Mouse (Mus musculus) embryonic facial prominence, embryonic 15.5 days (tissue): ENCODE measurements around the gene Anxa5. TPM values are rescaled to one million over a fixed set of nuclear protein-coding genes. Genes with fewer than 3 reads are reported as not detected.
A peak's percentile ranks its signal among the peaks of the same experiment; 100 is the strongest.

Source experiments
- ATAC-seq: fragments of 200-750 bp; cut with Nextera tagmentation; 2 replicates; pipeline ENCODE4 v1.8.0; 2017; ENCODE audit warnings: low read depth, moderate TSS enrichment; ENCODE audit not compliant: insufficient number of reproducible peaks, low FRiP score, low TSS enrichment
- H3K27ac ChIP-seq: fragments of 300-500 bp; sonication (generic); replicated peaks from 2 replicates; pipeline ENCODE4 v1.5.1; 2015; ENCODE audit warnings: mild to moderate bottlenecking, inconsistent platforms
- H3K27me3 ChIP-seq: fragments of 300-500 bp; sonication (generic); 2 replicates; pipeline ENCODE4 v1.6.1; 2015; ENCODE audit warnings: inconsistent platforms
- H3K36me3 ChIP-seq: fragments of 300-500 bp; sonication (generic); 2 replicates; pipeline ENCODE4 v1.6.1; 2015; ENCODE audit warnings: mild to moderate bottlenecking, inconsistent platforms
- H3K4me1 ChIP-seq: fragments of 300-500 bp; sonication (generic); 2 replicates; pipeline ENCODE4 v1.6.1; 2015; ENCODE audit warnings: inconsistent platforms
- H3K4me2 ChIP-seq: fragments of 300-500 bp; sonication (generic); replicated peaks from 2 replicates; pipeline ENCODE4 v1.6.1; 2015; ENCODE audit warnings: mild to moderate bottlenecking, inconsistent platforms
- H3K4me3 ChIP-seq: fragments of 300-500 bp; sonication (generic); replicated peaks from 2 replicates; pipeline ENCODE4 v1.5.1; 2015; ENCODE audit warnings: mild to moderate bottlenecking, inconsistent platforms
- H3K9ac ChIP-seq: fragments of 300-500 bp; sonication (generic); 2 replicates; pipeline ENCODE4 v1.6.1; 2015; ENCODE audit warnings: inconsistent platforms
- H3K9me3 ChIP-seq: fragments of 300-500 bp; sonication (generic); replicated peaks from 2 replicates; pipeline ENCODE4 v1.6.1; 2016; ENCODE audit warnings: inconsistent platforms
- WGBS: fragments of 180-500 bp; shearing (Covaris S2); methylation state at CpG from one replicate; pipeline ENCODE4 v1.1.7; 2015; 5-methylcytosine and 5-hydroxymethylcytosine counted together
- polyA plus RNA-seq: library from polyadenylated mRNA; unstranded; fragments of >200 nt; fragmentation: Nextera tagmentation; extraction: Ambion mirVana; gene quantifications from 2 replicates; pipeline ENCODE4 v1.2.1, GENCODE M21; 2015

Anxa5 gene
- polyA plus RNA-seq, 1 experiment from 2014 or later: 530 TPM

DNA sequence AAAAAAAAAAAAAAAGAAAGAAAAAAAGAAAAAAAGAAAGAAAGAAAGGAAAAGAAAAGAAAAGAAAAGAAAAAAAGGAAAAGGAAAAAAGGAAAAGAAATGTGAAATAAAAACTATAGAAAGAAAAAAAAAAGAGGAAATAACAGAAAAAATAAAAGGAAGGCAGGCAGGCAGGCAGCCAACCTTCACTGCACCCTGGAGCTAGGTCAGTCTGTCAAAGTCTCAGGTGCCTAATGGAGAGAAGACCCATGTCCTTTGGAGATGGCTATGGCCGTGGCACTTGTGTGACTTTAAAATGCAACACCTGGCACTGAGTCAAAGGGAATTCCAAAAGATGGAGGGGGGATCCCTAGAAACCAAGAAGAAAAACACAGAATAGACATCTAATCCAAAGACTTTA is 12.7 kb upstream of the Anxa5 start:
- H3K9me3 ChIP-seq: no peaks in the 10 kb centered on the region
- WGBS: 65% methylated on average over 1 of the region's 1 CpGs

DNA sequence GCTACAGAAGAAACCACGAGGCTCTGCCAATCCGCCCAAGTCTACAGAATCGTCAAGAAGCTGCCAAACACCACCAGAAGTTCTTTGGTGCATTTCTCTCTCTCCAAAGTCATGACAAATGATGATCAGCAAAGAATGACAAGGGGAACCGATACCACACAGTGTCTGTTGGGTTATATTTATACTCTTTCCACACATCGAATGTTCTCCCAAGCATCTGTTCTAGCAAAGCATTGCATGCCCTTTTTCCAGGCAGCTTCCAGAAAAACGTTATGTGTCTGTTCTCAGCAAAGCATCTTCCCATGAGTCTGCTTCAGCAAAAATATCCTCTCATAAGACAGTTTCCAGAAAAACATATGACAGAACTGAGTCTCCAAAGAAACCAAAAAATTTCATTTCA is 11.2 kb upstream of the Anxa5 start:
- H3K4me1 ChIP-seq: peaks cover 11% of the 10 kb centered on the region
- no peaks in the 10 kb centered on the region for H3K36me3 ChIP-seq
- no peak overlapping the region for H3K4me3 ChIP-seq
- ATAC-seq: no peak
- H3K9me3 ChIP-seq: no peaks in the 10 kb centered on the region
- 82% methylated on average over 6 of the region's 6 CpGs for WGBS
- no peak overlapping the region for H3K9ac ChIP-seq
- no peak overlapping the region for H3K4me2 ChIP-seq
- H3K27me3 ChIP-seq: no peaks in the 10 kb centered on the region
- no peak overlapping the region for H3K27ac ChIP-seq

More for the DNA sequence above, 12.7 kb upstream of the Anxa5 start:
- no peak overlapping the region for H3K4me2 ChIP-seq
- no peak overlapping the region for H3K9ac ChIP-seq
- ATAC-seq: no peak
- H3K27ac ChIP-seq: no peak overlapping the region
- no peaks in the 10 kb centered on the region for H3K27me3 ChIP-seq
- H3K36me3 ChIP-seq: no peaks in the 10 kb centered on the region
- H3K4me1 ChIP-seq: peaks cover 9% of the 10 kb centered on the region
- H3K4me3 ChIP-seq: no peak overlapping the region

DNA sequence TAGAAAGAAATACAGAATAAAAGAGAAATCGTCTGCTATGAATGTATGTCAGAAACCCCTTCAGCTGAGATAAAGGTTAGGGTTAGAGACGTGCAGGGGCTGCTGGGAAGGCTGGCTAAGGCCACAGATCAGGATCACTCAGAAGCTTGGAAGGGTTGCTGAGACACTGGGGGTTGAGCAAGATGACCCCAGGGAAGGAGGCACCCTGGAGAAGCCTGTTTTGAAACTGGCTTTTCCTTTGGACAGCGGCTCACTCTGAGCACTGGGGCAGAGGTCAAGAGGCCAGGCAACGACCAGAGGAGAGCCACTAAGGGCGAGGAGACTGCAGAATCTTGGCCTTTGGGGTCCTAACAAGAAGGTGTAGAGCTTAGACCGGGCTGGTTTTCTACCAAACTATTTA is 10.5 kb upstream of the Anxa5 start:
- Histone ChIP-seq H3K4me3 (no peak overlapping the region), H3K27ac (no peak overlapping the region), H3K27me3 (no peaks in the 10 kb centered on the region), H3K36me3 (no peaks in the 10 kb centered on the region), H3K9me3 (no peaks in the 10 kb centered on the region), H3K4me1 (peaks cover 16% of the 10 kb centered on the region), H3K9ac (no peak overlapping the region), H3K4me2 (no peak overlapping the region)
- 53% methylated on average over 6 of the region's 6 CpGs for WGBS
- no peak for ATAC-seq

DNA sequence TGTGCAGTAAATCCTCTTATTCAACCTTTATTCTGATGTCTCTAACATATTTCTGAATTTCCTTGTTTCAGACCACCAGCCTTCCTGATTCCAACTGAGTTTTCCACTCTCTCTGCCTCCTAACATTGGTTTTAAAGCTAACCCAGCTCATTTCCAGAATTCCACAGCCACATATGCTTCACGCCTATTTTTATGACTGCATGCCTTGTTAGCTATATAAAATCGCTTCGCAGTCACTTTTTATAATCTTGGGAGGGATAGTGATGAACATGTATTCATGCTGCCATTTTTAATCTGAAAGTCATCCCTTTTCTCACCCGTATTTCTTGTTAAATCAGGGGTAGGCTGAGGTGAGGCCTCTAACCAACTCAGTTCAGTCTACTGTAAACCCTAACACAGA is 8.6 kb upstream of the Anxa5 start:
- H3K27ac ChIP-seq: no peak overlapping the region
- ATAC-seq: no peak
- H3K27me3 ChIP-seq: no peaks in the 10 kb centered on the region
- H3K9ac ChIP-seq: no peak overlapping the region
- no peak overlapping the region for H3K4me2 ChIP-seq
- 72% methylated on average over 4 of the region's 4 CpGs for WGBS
- no peak overlapping the region for H3K4me3 ChIP-seq
- no peaks in the 10 kb centered on the region for H3K9me3 ChIP-seq
- no peaks in the 10 kb centered on the region for H3K36me3 ChIP-seq
- H3K4me1 ChIP-seq: peaks cover 21% of the 10 kb centered on the region

DNA sequence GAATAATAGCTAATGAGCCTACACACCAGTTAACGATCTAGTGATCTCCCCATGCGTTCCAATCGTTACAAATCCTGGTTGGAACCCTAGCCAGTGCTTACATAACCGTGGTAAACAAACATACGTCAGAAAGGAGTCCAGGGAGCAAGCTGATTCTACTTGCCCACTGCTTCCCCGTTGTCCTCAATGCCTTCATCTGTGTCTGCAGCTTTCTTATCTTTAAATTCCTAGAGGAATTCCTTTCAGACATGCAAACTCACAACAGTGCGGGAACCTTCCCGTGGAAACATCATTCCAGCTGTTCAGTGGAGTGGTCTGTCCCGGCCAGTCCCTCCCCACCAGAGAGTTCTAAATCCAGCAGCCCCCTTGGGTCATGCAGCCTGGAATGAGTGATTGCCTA is 7.2 kb upstream of the Anxa5 start:
- peaks cover 21% of the 10 kb centered on the region for H3K4me1 ChIP-seq
- H3K27ac ChIP-seq: peak overlapping the region; percentile 22; the same call in 1 of the 2 replicates
- WGBS: 23% methylated on average over 9 of the region's 9 CpGs
- no peaks in the 10 kb centered on the region for H3K27me3 ChIP-seq
- no peak overlapping the region for H3K4me3 ChIP-seq
- no peaks in the 10 kb centered on the region for H3K36me3 ChIP-seq
- no peak overlapping the region for H3K9ac ChIP-seq
- ATAC-seq: no peak
- H3K9me3 ChIP-seq: no peaks in the 10 kb centered on the region
- no peak overlapping the region for H3K4me2 ChIP-seq

DNA sequence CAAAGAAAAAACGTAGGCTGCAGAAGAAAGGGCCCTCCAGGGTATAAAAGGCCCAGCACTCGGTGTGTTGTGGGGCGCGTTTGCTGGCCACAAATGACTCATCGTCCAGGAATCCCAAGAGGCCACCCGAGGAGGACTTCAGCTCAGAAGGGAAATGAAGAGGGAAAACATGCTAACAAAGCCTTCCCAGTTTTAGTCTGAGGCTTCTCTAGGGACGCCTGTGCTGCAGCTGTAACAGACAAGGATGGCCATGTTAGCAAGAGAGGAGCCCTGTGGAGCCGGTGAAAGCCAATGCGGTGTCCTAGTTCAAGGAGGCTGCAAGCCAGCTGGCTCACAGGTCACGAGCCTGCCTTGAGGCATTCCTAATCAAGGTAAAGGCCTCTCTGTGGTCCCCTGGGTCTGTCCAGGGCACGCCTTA is 6.1 kb upstream of the Anxa5 start:
- Histone ChIP-seq H3K4me1 (peaks cover 28% of the 10 kb centered on the region), H3K36me3 (no peaks in the 10 kb centered on the region), H3K4me3 (no peak overlapping the region), H3K4me2 (peak overlapping the region; percentile 33), H3K9ac (no peak overlapping the region), H3K27ac (peak overlapping the region; percentile 91), H3K27me3 (no peaks in the 10 kb centered on the region), H3K9me3 (no peaks in the 10 kb centered on the region)
- peak; percentile 79 for ATAC-seq
- WGBS: 5% methylated on average over 11 of the region's 11 CpGs

DNA sequence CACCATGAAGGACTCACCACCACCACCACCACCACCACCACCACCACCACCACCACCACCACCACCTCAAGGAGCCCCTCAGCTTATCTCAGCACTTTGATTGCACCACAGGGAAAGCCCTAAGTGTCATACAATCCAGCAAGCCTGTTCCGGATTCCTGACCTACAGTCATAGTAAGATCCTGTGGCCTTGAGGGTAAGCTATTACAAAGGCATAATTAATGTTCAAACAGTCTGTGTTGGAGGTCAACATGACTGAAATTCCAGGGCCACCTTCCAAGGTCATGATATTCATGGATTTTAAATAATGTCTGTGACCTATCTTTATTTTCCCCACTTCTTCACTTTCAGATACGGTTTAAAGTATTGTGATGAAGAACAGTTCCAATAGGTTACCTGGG is 4.8 kb upstream of the Anxa5 start:
- ATAC-seq: no peak
- Histone ChIP-seq H3K4me2 (no peak overlapping the region), H3K36me3 (no peaks in the 10 kb centered on the region), H3K9ac (no peak overlapping the region), H3K4me1 (peaks cover 33% of the 10 kb centered on the region), H3K4me3 (no peak overlapping the region), H3K9me3 (no peaks in the 10 kb centered on the region), H3K27ac (0 out of 2 replicates have a peak overlapping the region, but pooled peaks have one; percentile 59), H3K27me3 (no peaks in the 10 kb centered on the region)
- WGBS: 84% methylated on average over 2 of the region's 2 CpGs

DNA sequence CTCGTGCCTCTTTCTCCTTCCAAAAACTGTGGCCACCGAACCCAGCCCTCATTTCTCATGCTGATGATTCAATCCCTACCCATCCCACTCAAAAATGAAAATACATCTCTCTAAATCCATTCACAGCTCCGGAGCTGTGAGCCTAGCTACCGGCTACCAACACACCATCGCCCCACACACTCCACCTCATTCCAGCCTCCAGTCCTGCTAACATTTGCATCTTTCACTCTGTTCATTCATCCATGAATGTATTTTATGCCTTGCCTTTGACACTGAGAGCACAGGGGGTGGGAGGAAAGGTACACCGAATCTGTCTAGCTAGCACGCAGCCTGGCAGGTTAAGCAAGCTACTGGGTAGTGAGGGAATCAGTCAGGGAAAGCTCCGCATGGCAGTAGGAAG is 3.1 kb upstream of the Anxa5 start:
- Histone ChIP-seq H3K27ac (no peak overlapping the region), H3K9ac (no peak overlapping the region), H3K36me3 (no peaks in the 10 kb centered on the region), H3K9me3 (no peaks in the 10 kb centered on the region), H3K4me1 (peaks cover 37% of the 10 kb centered on the region), H3K4me3 (no peak overlapping the region), H3K27me3 (no peaks in the 10 kb centered on the region), H3K4me2 (no peak overlapping the region)
- WGBS: 79% methylated on average over 8 of the region's 8 CpGs
- ATAC-seq: no peak

DNA sequence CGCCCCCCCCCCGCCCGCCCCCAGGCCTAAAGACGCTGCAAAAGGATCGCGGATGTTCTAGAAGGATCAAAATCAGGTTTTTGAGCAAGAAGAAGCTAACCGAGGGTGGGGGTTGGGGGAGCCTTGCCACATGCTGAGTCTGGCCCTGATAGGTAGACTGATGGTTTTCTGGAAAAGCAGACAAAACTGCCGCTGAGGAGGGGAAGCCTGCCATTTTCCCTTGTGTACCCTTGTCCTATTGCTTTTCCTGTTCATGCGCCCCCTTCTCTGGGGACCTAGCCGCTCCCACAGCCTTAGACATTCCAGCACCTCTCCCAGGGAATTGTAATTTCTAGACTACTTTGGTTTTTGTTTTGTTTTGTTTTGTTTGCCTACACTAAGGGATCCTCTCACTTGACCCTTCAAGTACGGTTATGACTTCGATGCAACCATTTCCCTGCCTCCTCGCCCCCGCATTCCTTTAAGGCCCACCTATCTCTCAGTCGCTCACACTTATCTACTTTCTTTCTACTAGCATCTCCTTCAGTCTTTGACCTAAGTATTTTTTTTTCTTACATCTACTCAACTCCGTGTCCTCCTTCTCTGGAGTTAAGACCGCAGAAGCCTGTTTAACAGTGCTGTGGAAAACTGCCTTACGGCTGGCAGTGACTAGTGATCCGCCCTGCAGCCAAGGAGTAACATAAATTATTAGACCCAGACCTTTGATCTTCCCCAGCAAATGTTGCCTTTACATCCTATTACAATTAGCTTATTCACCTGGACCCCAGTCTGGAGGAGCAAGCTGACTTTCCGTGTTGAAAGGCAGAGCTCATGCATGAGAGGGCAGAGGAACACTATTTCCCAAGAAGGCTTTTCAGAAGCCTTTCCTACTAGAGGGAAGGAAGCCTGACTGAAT is 814 bp upstream of the Anxa5 start:
- ATAC-seq: no peak
- H3K27ac ChIP-seq: peak overlapping the region; percentile 96
- peak overlapping the region; percentile 81 for H3K4me3 ChIP-seq
- peaks cover 31% of the 10 kb centered on the region for H3K4me1 ChIP-seq
- peak overlapping the region; percentile 63 for H3K4me2 ChIP-seq
- no peaks in the 10 kb centered on the region for H3K27me3 ChIP-seq
- H3K36me3 ChIP-seq: no peaks in the 10 kb centered on the region
- H3K9me3 ChIP-seq: no peaks in the 10 kb centered on the region
- WGBS: 27% methylated on average over 20 of the region's 20 CpGs
- H3K9ac ChIP-seq: peak overlapping the region; percentile 55

DNA sequence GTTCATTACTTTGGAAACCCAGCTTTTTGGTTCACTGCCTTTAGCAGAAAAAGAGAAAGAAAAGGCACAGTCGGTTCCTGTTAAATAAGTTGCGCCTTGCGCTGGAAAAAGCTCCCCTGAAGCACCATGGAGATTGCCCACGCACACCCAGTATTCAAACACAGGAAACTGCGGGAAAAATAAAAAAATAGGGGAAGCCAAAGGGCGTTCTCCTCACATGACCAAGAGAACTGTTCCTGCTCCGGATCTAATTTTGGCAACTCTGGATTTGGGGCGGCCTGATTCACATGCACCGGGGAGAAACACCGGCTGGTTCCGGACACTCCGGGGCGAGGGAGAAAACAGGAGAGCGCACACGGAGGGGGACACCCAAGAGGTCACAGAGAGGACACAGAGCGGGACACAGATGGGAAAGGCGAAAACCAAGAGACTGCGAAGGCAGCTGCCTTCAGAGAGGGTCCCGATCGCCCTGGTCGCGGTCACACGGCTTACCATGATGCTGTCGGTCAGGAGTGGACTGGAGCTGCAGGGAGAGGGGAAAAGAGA is 683 bp downstream of the Anxa5 start:
- WGBS: under 1% methylated on average over 24 of the region's 24 CpGs
- Histone ChIP-seq H3K9ac (peak overlapping the region; percentile 84), H3K36me3 (no peaks in the 10 kb centered on the region), H3K4me3 (peak overlapping the region; percentile 81), H3K27ac (peak overlapping the region; percentile 96), H3K4me2 (peak overlapping the region; percentile 63), H3K27me3 (no peaks in the 10 kb centered on the region), H3K9me3 (no peaks in the 10 kb centered on the region), H3K4me1 (peaks cover 39% of the 10 kb centered on the region)
- peak; percentile 16; the same call in 1 of the 2 replicates for ATAC-seq

DNA sequence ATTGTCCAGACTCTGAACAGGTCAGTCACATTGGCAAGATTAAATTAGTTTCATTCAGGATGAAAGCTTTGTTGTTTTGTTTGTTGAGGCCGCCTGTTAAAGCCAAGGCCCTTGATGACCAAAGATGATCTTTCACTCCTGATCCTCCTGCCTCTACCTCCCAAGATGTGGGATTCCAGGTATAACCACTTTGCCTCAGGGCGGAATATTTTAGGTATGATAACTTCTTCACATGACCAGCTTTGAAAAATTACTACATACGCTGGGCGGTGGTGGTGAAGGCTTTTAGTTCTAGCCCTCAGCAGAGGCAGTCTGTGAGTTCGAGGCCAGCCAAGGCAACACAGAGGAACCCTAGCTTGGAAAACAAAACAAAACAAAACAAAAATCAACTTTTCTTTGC is 1.3 kb downstream of the Anxa5 start:
- 0 out of 2 replicates have a peak overlapping the region, but pooled peaks have one; percentile 84 for H3K9ac ChIP-seq
- 63% methylated on average over 5 of the region's 5 CpGs for WGBS

More for the DNA sequence above, 1.3 kb downstream of the Anxa5 start:
- peak overlapping the region; percentile 96 for H3K27ac ChIP-seq
- no peaks in the 10 kb centered on the region for H3K27me3 ChIP-seq
- H3K4me1 ChIP-seq: peaks cover 39% of the 10 kb centered on the region
- no peak for ATAC-seq
- H3K4me3 ChIP-seq: peak overlapping the region; percentile 81
- peak overlapping the region; percentile 63 for H3K4me2 ChIP-seq
- H3K36me3 ChIP-seq: no peaks in the 10 kb centered on the region
- H3K9me3 ChIP-seq: no peaks in the 10 kb centered on the region
